Mouse (Mus musculus) heart, adult 2 months (tissue): ENCODE measurements around the gene Vac14. TPM values are rescaled to one million over a fixed set of nuclear protein-coding genes. Genes with fewer than 3 reads are reported as not detected.

Experiments
- DNase-seq, 2 experiments: peaks; one replicate each; pipeline ENCODE4 v3.0.0; 2021
- H3K27ac ChIP-seq: fragments of 200-600 bp; 2 replicates; pipeline ENCODE4 v1.8.1; 2022
- H3K27me3 ChIP-seq: fragments of 200-500 bp; 2 replicates; pipeline ENCODE4 v1.6.1; 2012; ENCODE audit warnings: mild to moderate bottlenecking, low read length, inconsistent platforms, mixed read lengths; ENCODE audit not compliant: control insufficient read depth, insufficient read depth
- H3K36me3 ChIP-seq: fragments of 200-500 bp; 2 replicates; pipeline ENCODE4 v1.6.1; 2012; ENCODE audit warnings: low read length, inconsistent platforms; ENCODE audit not compliant: control insufficient read depth, insufficient read depth
- H3K4me1 ChIP-seq: fragments of 200-500 bp; 2 replicates; pipeline ENCODE4 v1.6.1; 2011; ENCODE audit warnings: low read length; ENCODE audit not compliant: control insufficient read depth, insufficient read depth
- H3K4me3 ChIP-seq: fragments of 200-600 bp; 2 replicates; pipeline ENCODE4 v1.8.1; 2022
- H3K79me2 ChIP-seq: fragments of 200-500 bp; replicated peaks from 2 replicates; pipeline ENCODE4 v1.6.1; 2012; ENCODE audit warnings: mild to moderate bottlenecking, inconsistent platforms, low read length, moderate library complexity, mixed read lengths; ENCODE audit not compliant: control insufficient read depth, insufficient read depth
- H3K9ac ChIP-seq: fragments of 200-500 bp; 2 replicates; pipeline ENCODE4 v1.6.1; 2012; ENCODE audit warnings: low read depth, mild to moderate bottlenecking, control low read depth, inconsistent platforms, low read length, mixed read lengths
- CTCF ChIP-seq: fragments of 200-600 bp; IDR thresholded peaks from 2 replicates; pipeline ENCODE4 v1.8.1; 2022; ENCODE audit warnings: antibody characterized with exemption, mild to moderate bottlenecking, moderate library complexity
- EP300 ChIP-seq: fragments of 200-500 bp; IDR thresholded peaks from 2 replicates; pipeline ENCODE4 v1.6.1; 2011; ENCODE audit warnings: low read depth, low read length, control low read depth; ENCODE audit not compliant: insufficient read depth
- POLR2A ChIP-seq: fragments of 200-500 bp; IDR thresholded peaks from 2 replicates; pipeline ENCODE4 v1.6.1; 2011; ENCODE audit warnings: mild to moderate bottlenecking, low read depth, low read length, control low read depth; ENCODE audit not compliant: insufficient read depth
- WGBS: fragments of 180-500 bp; shearing (Covaris S2); methylation state at CpG from one replicate; pipeline ENCODE4 v1.1.7; 2018; 5-methylcytosine and 5-hydroxymethylcytosine counted together
- intact Hi-C: fragments of 180-260 bp; cut with DNase I; formaldehyde crosslinking; loops from one replicate; pipeline ENCODE4 v1.15.1; 2025
- polyA plus RNA-seq: library from polyadenylated mRNA; depleted of rRNA; stranded (reverse); fragments of >200 nt; gene quantifications from 2 replicates; pipeline ENCODE4 v1.2.3, GENCODE M21; 2012
- total RNA-seq, 2 experiments: library from RNA; stranded (reverse); gene quantifications; 2 replicates each; pipeline ENCODE4 v1.2.3; 2021

Vac14 gene
- total and polyA plus RNA-seq, 3 experiments = 15.7 to 27.0 (median 15.8) TPM

- no peaks in the 10 kb centered on the region for H3K79me2 ChIP-seq
- no peak for TF ChIP-seq POLR2A
- TF ChIP-seq CTCF = 0 out of 2 replicates have a peak, but pooled peaks have one; percentile 2
- TF ChIP-seq EP300 = no peak
- intact Hi-C loops = loop anchor here (2.0 kb wide), 1 partner anchor 51 kb away; the partner anchor contains the start of gene Mtss1l
- no peaks in the 10 kb centered on the region for H3K27me3 ChIP-seq
- no peak overlapping the region for H3K4me3 ChIP-seq
- no peak for DNase-seq
- H3K36me3 ChIP-seq = no peaks in the 10 kb centered on the region
- peak overlapping the region; percentile 87; the same call in 1 of the 2 replicates for H3K27ac ChIP-seq
- H3K4me1 ChIP-seq = peaks cover 32% of the 10 kb centered on the region
- WGBS = 62% methylated on average over 8 of the region's 8 CpGs
- H3K9ac ChIP-seq = no peak overlapping the region
Measured at GRCm38 (mm10) chr8:110669932-110670628, 51.7 kb downstream of the Vac14 start.

GRCm38 (mm10) chr8:110671309-110671708, 52.9 kb downstream of the Vac14 start:
- intact Hi-C loops = loop anchor here (2.0 kb wide), 1 partner anchor 49 kb away; the partner anchor contains the start of gene Mtss1l
- H3K36me3 ChIP-seq = no peaks in the 10 kb centered on the region
- TF ChIP-seq POLR2A = no peak
- peak; percentile 59; the same call in 1 of the 2 replicates for TF ChIP-seq EP300
- no peaks in the 10 kb centered on the region for H3K27me3 ChIP-seq
- no peak overlapping the region for H3K9ac ChIP-seq
- no peak overlapping the region for H3K4me3 ChIP-seq
- 29% methylated on average over 6 of the region's 6 CpGs for WGBS
- peak overlapping the region; percentile 87 for H3K27ac ChIP-seq
- peak; percentile 66 to 75 for DNase-seq
- H3K4me1 ChIP-seq = peaks cover 34% of the 10 kb centered on the region
- no peaks in the 10 kb centered on the region for H3K79me2 ChIP-seq

DNA sequence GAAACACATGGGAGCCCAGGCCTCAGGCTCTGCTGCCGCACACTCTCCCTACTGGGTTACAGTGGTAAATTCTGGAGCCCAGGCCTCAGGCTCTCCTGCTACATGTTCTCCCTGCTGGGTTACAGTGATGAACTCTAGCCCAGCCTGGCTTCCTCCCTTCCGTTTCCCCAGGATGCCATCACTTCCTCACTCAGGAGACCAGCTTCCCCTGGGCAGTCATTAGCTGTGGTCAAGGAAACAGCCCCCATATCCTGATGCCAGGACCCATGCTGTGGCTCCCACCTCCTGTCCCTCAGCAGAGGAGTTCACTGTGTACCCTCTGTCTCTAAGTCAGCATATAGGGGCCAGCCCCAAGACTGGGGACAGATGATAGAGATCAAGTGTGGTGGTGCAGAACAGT, 53.7 kb downstream of the Vac14 start:
- Histone ChIP-seq H3K4me3 (no peak overlapping the region), H3K4me1 (peaks cover 40% of the 10 kb centered on the region), H3K27ac (peak overlapping the region; percentile 87), H3K27me3 (no peaks in the 10 kb centered on the region), H3K36me3 (no peaks in the 10 kb centered on the region), H3K79me2 (no peaks in the 10 kb centered on the region), H3K9ac (no peak overlapping the region)
- no peak for TF ChIP-seq POLR2A
- no peak for TF ChIP-seq CTCF
- TF ChIP-seq EP300 = 0 out of 2 replicates have a peak, but pooled peaks have one; percentile 54
- DNase-seq = peak; percentile 25 to 38
- intact Hi-C loops = no loop called here
- WGBS = 51% methylated on average over 2 of the region's 2 CpGs

DNA sequence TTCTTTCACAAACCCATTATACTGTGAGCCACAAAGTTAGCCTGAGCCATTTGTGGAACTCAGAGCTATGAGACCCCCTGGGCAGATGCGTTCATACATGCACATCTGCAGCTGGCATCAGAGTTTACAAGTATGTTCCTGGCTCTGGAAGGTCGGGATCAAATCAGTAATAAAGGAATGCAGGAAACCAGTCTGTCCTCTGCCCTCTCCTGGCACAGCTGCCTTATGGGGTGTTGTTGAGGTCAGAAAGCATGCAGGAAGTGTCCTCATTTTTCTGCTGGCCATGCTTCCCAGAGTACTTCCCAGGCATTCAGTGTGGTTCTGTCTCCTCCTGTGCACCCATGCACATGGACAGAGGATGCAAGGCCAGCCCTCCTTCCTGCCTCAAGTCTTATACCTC, 54.8 kb downstream of the Vac14 start:
- TF ChIP-seq EP300 = no peak
- no peak for TF ChIP-seq CTCF
- TF ChIP-seq POLR2A = no peak
- WGBS = 28% methylated on average over 2 of the region's 2 CpGs
- peaks cover 41% of the 10 kb centered on the region for H3K4me1 ChIP-seq
- no peaks in the 10 kb centered on the region for H3K27me3 ChIP-seq
- peak overlapping the region; percentile 87 for H3K27ac ChIP-seq
- intact Hi-C loops = no loop called here
- H3K79me2 ChIP-seq = no peaks in the 10 kb centered on the region
- DNase-seq = no peak
- H3K4me3 ChIP-seq = no peak overlapping the region
- H3K9ac ChIP-seq = no peak overlapping the region
- no peaks in the 10 kb centered on the region for H3K36me3 ChIP-seq

GRCm38 (mm10) chr8:110674589-110674988, 56.2 kb downstream of the Vac14 start:
- Histone ChIP-seq H3K9ac (no peak overlapping the region), H3K79me2 (no peaks in the 10 kb centered on the region), H3K36me3 (no peaks in the 10 kb centered on the region), H3K27ac (no peak overlapping the region), H3K4me3 (no peak overlapping the region), H3K27me3 (no peaks in the 10 kb centered on the region), H3K4me1 (peaks cover 35% of the 10 kb centered on the region)
- WGBS = 94% methylated on average over 1 of the region's 1 CpGs
- TF ChIP-seq CTCF = no peak
- DNase-seq = no peak
- intact Hi-C loops = no loop called here

DNA sequence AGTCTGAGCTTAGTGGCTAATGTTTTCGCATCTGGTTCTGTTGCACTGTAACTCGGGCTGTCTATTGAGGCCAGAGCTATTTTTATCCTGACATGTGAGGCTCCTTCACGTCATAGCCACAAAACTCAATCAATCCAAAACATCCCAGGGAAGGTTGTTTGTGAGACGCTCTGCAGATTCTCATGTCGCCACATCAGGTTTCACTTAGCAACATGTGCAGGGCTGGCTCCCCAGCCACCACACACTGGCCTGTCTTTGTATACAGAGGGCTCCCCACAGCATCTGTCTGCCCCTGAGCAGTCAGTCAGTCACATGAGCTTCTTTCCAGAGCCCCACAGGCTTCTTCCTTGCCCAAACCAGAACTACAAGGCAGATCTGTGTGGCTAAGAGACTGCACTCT, 58.3 kb downstream of the Vac14 start:
- Histone ChIP-seq H3K27ac (peak overlapping the region; percentile 86), H3K4me3 (no peak overlapping the region), H3K4me1 (peaks cover 19% of the 10 kb centered on the region), H3K36me3 (no peaks in the 10 kb centered on the region), H3K27me3 (no peaks in the 10 kb centered on the region), H3K79me2 (no peaks in the 10 kb centered on the region), H3K9ac (no peak overlapping the region)
- 0 out of 2 replicates have a peak, but pooled peaks have one; percentile 35 for TF ChIP-seq EP300
- no peak for TF ChIP-seq POLR2A
- no peak for TF ChIP-seq CTCF
- DNase-seq = peak; percentile 50 to 56
- WGBS = 40% methylated on average over 5 of the region's 5 CpGs
- intact Hi-C loops = no loop called here
